Mouse (Mus musculus) bone marrow, adult 2 months (tissue): ENCODE measurements around the gene Slc44a3.

ENCODE experiments used
- CTCF ChIP-seq: fragments of 200-500 bp; IDR thresholded peaks from 2 replicates; pipeline ENCODE4 v1.5.1; 2011; ENCODE audit warnings: low read length, control low read depth; ENCODE audit not compliant: control insufficient read depth, insufficient read depth
- POLR2A ChIP-seq: fragments of 200-500 bp; IDR thresholded peaks from 2 replicates; pipeline ENCODE4 v1.6.1; 2011; ENCODE audit warnings: low read depth, mild to moderate bottlenecking, control low read depth, low read length, borderline replicate concordance; ENCODE audit not compliant: control insufficient read depth

- TF ChIP-seq CTCF (no peak), POLR2A (no peak)
Observed at GRCm38 (mm10) chr3:121521633-121522125, 10.5 kb downstream of the Slc44a3 start.
